Comparison of ENCODE assay signal across 28 mouse cellular contexts in the genomic region with DNA sequence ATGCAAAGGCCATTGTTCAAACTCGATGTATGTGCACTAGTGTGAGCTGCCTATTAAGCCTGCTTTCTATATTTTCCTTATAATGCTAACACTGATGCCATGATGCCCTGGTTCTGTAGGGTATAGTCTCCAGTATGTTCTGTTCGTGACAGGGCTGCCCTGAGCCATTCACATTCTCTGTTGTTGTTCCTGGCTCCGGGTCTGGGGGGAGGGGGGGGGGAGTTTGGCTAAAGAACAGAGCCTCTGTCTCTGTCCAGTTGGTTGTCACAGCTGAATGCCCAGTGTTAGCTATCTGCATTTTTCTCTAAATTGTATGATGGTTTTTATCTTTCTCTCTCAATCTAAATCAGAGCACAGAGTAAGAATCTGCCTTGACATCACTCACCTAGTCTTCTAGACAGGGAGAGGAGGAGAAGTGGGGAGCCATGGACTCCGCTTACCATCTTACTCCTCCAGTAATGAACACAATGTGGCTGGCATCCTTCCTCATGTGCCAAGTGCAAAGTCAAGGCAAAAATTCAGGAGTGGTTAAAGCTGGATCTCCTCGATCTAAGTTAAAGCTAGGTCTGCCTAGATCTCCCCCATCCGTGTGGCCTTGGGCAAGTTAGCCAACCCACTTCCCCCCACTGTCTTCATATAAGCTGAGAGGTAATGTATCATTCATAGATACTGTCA.
DNase-seq lines count a peak whose midpoint lies in the region; ATAC-seq lines count a peak whose summit lies in the region.
"Had no signal": no experiment of that assay in that cellular context is flagged by ENCODE, and none has a peak within 500 bp of the region (broad histone marks: within the 10 kb centered on the region; RNA-seq: fewer than 3 reads in every experiment).

No protein-coding gene starts in this region.

- 0 out of 2 replicates have a peak, but pooled peaks have one; percentile 43 for ATAC-seq in hindbrain, embryonic 16.5 days
- ATAC-seq in hindbrain, embryonic 13.5 days (ENCODE audit: low FRiP score) = no peak
- no peak for ATAC-seq in kidney, embryonic 15.5 days (replicated peaks; ENCODE audit: low FRiP score)
- ATAC-seq: activated CD4-positive, CD25-positive, alpha-beta regulatory T cell, adult 4 months; forebrain, postnatal 0 days had no signal

- H3K9ac ChIP-seq in hindbrain, embryonic 16.5 days (ENCODE audit: low read depth, low read length) = no peak overlapping the region
- no peak overlapping the region for H3K9ac ChIP-seq in hindbrain, embryonic 13.5 days
- H3K9ac ChIP-seq in kidney, embryonic 15.5 days = no peak overlapping the region
- H3K9ac ChIP-seq: embryonic facial prominence, embryonic 15.5 days; forebrain, embryonic 12.5 days; forebrain, postnatal 0 days; limb, embryonic 12.5 days; liver, embryonic 15.5 days; lung, embryonic 14.5 days; neural tube, embryonic 15.5 days had no signal

- H3K4me1 ChIP-seq in hindbrain, embryonic 16.5 days (ENCODE audit: control insufficient read depth, insufficient read depth, low read depth, low read length) = peaks cover 3% of the 10 kb centered on the region; the same call in 1 of the 2 replicates
- 0 out of 2 replicates have a peak, but pooled peaks cover 13% of the 10 kb centered on the region for H3K4me1 ChIP-seq in hindbrain, embryonic 13.5 days (replicated peaks)
- peaks cover 54% of the 10 kb centered on the region for H3K4me1 ChIP-seq in kidney, embryonic 15.5 days

- DNase-seq in kidney, adult 11 months = no peak
- DNase-seq in Muller cell, postnatal 12 days (ENCODE audit: inconsistent ontology term) = peak; percentile 75
- DNase-seq in brain, adult 2 months (ENCODE audit: low read depth, low spot score) = peak; percentile 56
- no peak for DNase-seq in neural tube, embryonic 10.5 days (ENCODE audit: extremely low spot score, low spot score)
- DNase-seq: adrenal gland, adult 2 months; adrenal gland, postnatal 36 days; B cell, adult 2 months; cerebellum, adult 8-10 months; forebrain, postnatal 0 days; gastrocnemius, postnatal 14 days; heart, postnatal 14 days; layer of hippocampus, adult 9-11 months; lung, embryonic 14.5 days; lung, postnatal 14 days; midbrain, embryonic 14.5 days; right cerebral cortex, postnatal 25 days; thymus, postnatal 14 days had no signal

- no peaks in the 10 kb centered on the region for H3K27me3 ChIP-seq in hindbrain, embryonic 16.5 days (replicated peaks; ENCODE audit: control insufficient read depth, insufficient read depth, low read length)
- H3K27me3 ChIP-seq in hindbrain, embryonic 13.5 days = no peaks in the 10 kb centered on the region
- H3K27me3 ChIP-seq in kidney, embryonic 15.5 days = no peaks in the 10 kb centered on the region
- H3K27me3 ChIP-seq: embryonic facial prominence, embryonic 15.5 days; liver, embryonic 15.5 days; neural tube, embryonic 15.5 days had no signal

- peak overlapping the region; percentile 7; the same call in 1 of the 2 replicates for H3K27ac ChIP-seq in hindbrain, embryonic 16.5 days (ENCODE audit: low read depth, low read length)
- no peak overlapping the region for H3K27ac ChIP-seq in hindbrain, embryonic 13.5 days
- H3K27ac ChIP-seq in kidney, embryonic 15.5 days = peak overlapping the region; percentile 69
- H3K27ac ChIP-seq: embryonic facial prominence, embryonic 10.5 days; embryonic facial prominence, embryonic 15.5 days; forebrain, embryonic 12.5 days; hindbrain, embryonic 10.5 days; limb, embryonic 12.5 days; liver, embryonic 15.5 days; neural tube, embryonic 15.5 days had no signal

- no peaks in the 10 kb centered on the region for H3K9me3 ChIP-seq in hindbrain, embryonic 16.5 days (ENCODE audit: control insufficient read depth, low read length)
- H3K9me3 ChIP-seq in hindbrain, embryonic 13.5 days = no peaks in the 10 kb centered on the region
- no peaks in the 10 kb centered on the region for H3K9me3 ChIP-seq in kidney, embryonic 15.5 days (replicated peaks)
- H3K9me3 ChIP-seq: embryonic facial prominence, embryonic 10.5 days; embryonic facial prominence, embryonic 15.5 days; forebrain, embryonic 12.5 days; hindbrain, embryonic 10.5 days; limb, embryonic 12.5 days; liver, embryonic 15.5 days; neural tube, embryonic 15.5 days had no signal

- no peak overlapping the region for H3K4me2 ChIP-seq in hindbrain, embryonic 16.5 days (ENCODE audit: low read length)
- H3K4me2 ChIP-seq in hindbrain, embryonic 13.5 days = no peak overlapping the region
- H3K4me2 ChIP-seq in kidney, embryonic 15.5 days = no peak overlapping the region
- H3K4me2 ChIP-seq: embryonic facial prominence, embryonic 15.5 days; forebrain, embryonic 12.5 days; limb, embryonic 12.5 days; liver, embryonic 15.5 days; lung, embryonic 14.5 days; neural tube, embryonic 15.5 days had no signal

- WGBS in hindbrain, embryonic 16.5 days = 64% methylated on average over 6 of the region's 6 CpGs
- WGBS in hindbrain, embryonic 13.5 days = 63% methylated on average over 6 of the region's 6 CpGs
- 62% methylated on average over 6 of the region's 6 CpGs for WGBS in kidney, embryonic 15.5 days

- no peaks in the 10 kb centered on the region for H3K36me3 ChIP-seq in hindbrain, embryonic 16.5 days (ENCODE audit: control insufficient read depth, insufficient read depth, low read length)
- no peaks in the 10 kb centered on the region for H3K36me3 ChIP-seq in hindbrain, embryonic 13.5 days
- H3K36me3 ChIP-seq in kidney, embryonic 15.5 days = no peaks in the 10 kb centered on the region
- H3K36me3 ChIP-seq: embryonic facial prominence, embryonic 10.5 days; embryonic facial prominence, embryonic 15.5 days; forebrain, embryonic 12.5 days; hindbrain, embryonic 10.5 days; limb, embryonic 12.5 days; liver, embryonic 15.5 days; neural tube, embryonic 15.5 days had no signal

- H3K4me3 ChIP-seq in hindbrain, embryonic 16.5 days (ENCODE audit: low read length) = no peak overlapping the region
- H3K4me3 ChIP-seq in hindbrain, embryonic 13.5 days = no peak overlapping the region
- no peak overlapping the region for H3K4me3 ChIP-seq in kidney, embryonic 15.5 days (replicated peaks)
- H3K4me3 ChIP-seq: embryonic facial prominence, embryonic 10.5 days; embryonic facial prominence, embryonic 15.5 days; forebrain, embryonic 12.5 days; hindbrain, embryonic 10.5 days; limb, embryonic 12.5 days; liver, embryonic 15.5 days; neural tube, embryonic 15.5 days had no signal

Comparison
In these comparisons a context has a peak if more than half of its experiments do, and no peak if none do; other contexts are left out.
1. DNase-seq: peak in Muller cell, postnatal 12 days (single experiment) and brain, adult 2 months (single experiment); none in kidney, adult 11 months (single experiment) and neural tube, embryonic 10.5 days (single experiment).